Mouse (Mus musculus) urinary bladder, postnatal 36 days (tissue): ENCODE measurements around the gene Pld5.

ENCODE experiments used
- DNase-seq, 2 experiments: peaks; one replicate each; pipeline ENCODE4 v3.0.0; 2022; ENCODE audit warnings: low spot score in 2 of 2, mixed read lengths in 1 of 2

Pld5 gene

DNA sequence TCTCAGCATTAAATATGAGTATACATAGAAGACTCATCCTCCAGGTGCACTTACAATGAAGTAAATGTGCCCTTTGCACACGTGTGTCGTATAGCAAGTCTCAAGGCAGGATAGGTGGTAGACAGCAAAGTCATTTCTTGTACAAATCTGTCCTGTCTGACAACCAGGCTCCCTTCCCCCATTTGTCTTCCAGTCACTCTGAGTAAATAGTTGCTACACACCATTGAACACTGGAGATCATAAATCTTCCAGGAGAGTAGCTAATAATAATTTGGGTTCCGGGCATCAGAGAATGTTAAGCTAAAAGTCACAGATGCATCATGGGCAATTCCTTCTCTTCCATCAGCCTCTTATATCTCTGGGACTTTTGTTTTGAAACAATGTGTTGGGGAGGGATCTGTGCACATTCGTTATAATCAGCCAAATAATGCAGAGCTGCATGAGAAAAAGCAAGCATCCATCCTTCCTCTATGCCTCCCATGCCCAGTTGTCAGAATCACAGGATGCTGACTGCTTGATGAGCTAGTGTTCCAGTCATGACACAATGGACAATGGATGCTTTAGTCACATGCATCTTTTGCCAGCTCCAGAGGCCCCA is 328.3 kb downstream of the Pld5 start:
- no peak for DNase-seq

DNA sequence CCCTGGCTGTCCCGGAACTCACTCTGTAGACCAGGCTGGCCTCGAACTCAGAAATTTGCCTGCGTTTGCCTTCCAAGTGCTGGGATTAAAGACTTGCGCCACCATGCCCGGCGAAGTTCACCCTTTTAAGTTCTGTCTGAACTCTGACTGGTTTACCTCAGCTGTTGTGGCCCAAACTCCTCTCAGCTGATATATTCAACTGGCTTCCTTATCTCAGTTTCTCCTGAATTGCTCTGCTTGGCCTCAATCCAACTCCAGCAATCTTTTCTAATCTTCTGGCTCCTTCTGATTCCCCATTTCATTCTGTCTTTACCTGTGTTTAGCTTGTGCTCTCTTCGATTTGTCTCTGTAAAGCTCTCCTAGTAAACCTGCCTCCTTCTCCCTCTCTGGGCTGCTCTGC is 331.9 kb downstream of the Pld5 start:
- DNase-seq = no peak

- DNase-seq = no peak
Measured at GRCm38 (mm10) chr1:175938731-175939130, 336.4 kb downstream of the Pld5 start.

GRCm38 (mm10) chr1:175936282-175936737 is 338.8 kb downstream of the Pld5 start:
- DNase-seq = peak; percentile 23 to 33

DNA sequence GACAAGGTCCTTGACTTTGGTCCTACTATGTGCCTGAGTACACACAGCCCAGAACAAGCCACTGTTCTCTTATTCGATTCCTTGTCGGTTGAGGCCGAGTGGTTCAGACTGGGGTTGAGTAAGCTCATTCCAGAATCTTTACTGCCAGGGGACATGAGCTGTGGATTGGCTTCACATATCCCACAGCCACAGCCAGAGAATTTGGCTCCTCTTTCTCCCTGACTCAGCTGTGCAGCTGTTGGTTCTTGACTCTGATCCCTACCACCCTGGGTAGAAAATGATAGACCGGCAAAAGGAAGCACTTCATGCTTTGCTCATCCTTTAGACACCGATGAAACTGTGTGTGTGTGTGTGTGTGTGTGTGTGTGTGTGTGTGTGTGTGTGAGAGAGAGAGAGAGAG is 343.7 kb downstream of the Pld5 start:
- no peak for DNase-seq

DNA sequence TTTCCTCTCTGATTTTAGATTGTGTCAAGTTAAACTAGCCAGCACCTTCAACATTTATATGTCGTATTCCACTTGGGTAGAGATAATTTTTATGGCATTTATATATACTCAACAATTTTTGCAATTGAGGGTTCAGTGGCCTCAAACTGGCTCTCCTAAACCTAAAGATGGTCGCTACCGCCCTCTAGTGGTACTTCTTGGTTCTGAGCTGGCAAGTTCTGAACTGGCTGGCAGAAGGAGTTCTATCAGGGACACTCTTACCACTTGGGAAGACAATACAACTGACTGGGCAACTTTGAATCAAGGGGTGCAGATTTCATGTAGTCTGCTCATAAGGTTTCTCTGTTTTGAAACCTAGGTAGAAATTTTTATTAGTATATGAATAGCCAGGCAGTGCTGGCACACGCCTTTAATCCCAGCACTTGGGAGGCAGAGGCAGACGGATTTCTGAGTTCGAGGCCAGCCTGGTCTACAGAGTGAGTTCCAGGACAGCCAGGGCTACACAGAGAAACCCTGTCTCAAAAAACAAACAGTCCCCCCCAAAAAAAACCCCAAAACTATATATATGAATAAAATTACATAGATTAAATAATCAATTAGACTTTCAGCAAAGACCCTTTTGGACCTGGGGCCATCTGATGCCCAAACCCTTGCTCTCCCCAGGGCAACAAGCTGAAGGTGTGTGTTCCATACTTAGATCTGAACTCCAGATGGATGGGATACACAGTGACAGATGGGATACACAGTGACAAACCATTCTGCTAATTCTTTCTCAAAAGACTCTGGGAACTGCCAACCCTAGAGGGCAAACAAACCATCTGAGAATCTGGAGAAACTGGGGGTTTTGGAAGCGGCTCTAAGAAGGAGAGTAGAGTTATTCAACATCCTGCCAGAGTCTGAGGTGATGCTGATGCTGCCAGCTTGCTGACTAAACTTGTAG is 351.0 kb downstream of the Pld5 start:
- DNase-seq = peak; percentile 47 to 62

- no peak for DNase-seq
Measured at GRCm38 (mm10) chr1:175921091-175921490, 354.0 kb downstream of the Pld5 start.

DNA sequence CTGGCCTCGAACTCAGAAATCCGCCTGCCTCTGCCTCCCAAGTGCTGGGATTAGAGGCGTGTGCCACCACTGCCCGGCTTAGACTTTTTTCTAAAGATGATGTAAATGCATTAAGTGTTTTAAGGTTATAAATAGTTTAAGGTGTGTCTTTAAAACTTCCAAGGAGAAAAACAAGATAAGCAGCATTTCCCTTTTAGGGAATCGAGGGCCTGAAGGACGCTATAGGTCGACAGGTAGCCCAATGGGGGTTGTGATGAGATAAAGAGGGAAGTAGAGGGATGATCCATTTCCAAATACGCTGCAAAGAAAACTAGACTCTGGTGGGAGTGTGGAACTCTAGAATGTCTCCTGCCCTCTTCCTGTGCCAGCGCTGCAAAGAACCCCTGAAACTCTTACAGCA is 355.1 kb downstream of the Pld5 start, which contains the start of gene Gm38100:
Gene Gm38100 (plus strand): TSS at position 301 of the 400 bp plus-strand sequence.
- no peak for DNase-seq

GRCm38 (mm10) chr1:175913728-175914303 is 361.3 kb downstream of the Pld5 start:
- no peak for DNase-seq
